Mouse (Mus musculus) E14TG2a.4 (cell line): ENCODE measurements around the gene Ccdc148.

Source experiments
- CTCF ChIP-seq: conservative IDR thresholded peaks from 2 replicates; pipeline ENCODE4 v1.5.1; 2014; ENCODE audit warnings: low read length
- NANOG ChIP-seq: IDR thresholded peaks from 2 replicates; pipeline ENCODE4 v1.6.1; 2014; ENCODE audit warnings: borderline replicate concordance, low read length, mixed read lengths
- POU5F1 ChIP-seq: IDR thresholded peaks from 2 replicates; pipeline ENCODE4 v1.6.1; 2014; ENCODE audit warnings: low read length, borderline replicate concordance

DNA sequence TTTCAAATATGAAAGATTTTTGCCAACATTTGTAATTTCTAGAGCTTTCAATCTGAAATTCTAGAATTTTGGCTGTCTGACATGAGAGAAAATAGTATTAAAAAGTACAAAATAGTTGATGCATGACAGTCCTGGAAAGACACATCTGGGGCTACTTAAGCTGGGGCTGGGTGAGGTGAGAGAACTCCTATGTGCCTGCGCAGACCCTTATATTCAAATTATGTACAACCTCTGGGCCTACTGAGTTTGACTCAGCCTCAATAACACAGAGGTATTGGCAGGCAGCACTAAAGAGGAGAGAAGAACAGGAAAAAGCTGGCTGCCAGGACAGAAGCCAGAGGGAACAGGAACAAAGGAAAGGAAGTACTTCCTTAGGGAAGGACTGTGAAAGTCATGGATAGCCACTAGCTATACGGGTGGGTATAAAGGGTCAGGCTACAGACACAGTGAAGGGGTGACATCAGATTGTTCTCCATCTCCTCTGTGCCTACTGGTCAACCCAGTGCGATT, 381.4 kb downstream of the Ccdc148 start:
- TF ChIP-seq CTCF (no peak), POU5F1 (no peak), NANOG (no peak)
